Mouse (Mus musculus): ENCODE data around the gene Echdc3.

The Echdc3 gene

DNA sequence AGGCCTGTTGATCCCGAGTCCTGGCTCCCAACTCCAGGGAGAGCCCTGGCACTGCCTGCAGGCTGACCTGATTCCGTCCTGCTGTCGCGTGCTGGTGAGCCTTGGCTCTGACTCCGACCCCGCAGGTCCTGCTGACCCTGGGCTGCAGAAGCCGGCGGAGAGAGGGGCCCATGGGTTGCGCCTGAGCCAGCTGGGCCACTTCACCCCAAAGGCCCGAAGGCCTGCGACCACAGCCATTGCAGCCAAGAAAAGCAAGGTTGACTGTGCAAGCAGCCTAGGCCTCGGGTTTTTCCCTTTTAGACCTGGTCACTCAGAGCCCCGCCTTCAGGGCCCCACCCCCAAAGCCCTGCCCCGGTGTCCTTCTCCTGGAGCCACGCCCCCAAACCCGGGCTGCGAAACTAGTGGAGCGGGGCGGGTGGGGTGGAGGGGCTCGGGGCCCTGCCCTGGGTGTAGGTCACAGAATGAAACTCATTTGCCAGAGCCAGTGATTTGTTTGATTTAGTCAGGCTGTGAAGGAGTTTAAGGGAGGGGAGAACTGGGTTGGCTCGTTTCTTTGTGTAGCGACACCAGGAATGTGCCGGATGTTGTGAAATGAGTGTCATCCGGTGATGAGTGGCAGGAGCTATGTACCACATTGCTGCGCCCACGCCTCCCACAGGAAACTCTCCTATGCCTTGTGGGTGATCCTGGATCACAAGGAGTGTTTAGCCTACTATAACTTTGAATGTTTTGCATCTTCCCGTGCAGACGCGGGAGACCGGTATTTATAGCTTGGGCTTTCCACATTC lies at the start of gene Echdc3:
TSS of gene Echdc3 (minus strand) at position 310 of the 788 bp plus-strand sequence.
- peak; percentile 20 to 25 for DNase-seq (ENCODE audit: low read depth in 1 of 2, low spot score in 2 of 2)

DNA sequence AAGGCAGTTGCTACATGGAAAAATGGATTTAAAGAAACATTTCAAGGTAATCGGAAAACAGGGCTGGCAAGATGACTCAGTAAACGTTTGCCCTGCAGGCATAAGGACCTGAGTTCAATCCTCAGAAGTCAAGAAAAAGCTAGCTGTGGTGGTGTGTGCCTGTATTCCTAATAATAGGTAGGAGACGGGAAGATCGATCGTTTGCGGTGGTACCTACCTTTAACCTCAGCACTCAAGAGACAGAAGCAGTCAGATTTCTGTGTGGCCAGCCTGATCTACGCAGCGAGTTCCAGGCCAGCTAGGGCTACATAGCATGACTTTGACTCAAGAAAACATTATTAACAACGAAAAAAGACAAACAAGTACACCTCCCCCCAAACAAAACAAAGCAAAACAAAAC lies 48.9 kb upstream of the Echdc3 start:
- DNase-seq (ENCODE audit: low read depth in 1 of 2, low spot score in 2 of 2), result no peak

DNA sequence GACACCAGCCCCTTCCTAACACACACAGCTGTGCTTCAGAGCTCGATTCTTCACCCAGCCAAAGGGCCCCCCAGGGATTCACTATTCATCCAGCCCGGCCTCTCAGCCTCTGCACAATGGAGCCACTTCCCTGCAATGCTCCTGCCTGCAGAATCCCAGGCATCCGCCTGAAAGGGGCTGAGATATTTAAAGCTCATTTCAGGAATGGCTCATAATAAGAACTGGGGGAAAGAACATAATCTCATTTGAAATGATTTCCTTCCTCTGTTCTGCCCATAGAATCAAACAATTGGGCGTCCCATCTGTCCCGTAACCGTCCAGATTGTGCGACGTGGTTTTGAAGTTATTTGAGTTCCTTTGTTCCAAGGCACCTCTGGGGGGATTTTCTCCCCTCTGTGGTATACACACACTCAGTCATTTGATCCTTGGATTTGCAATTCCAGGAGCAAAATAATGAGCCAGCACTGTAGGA lies 48.4 kb upstream of the Echdc3 start:
- DNase-seq (ENCODE audit: low read depth in 1 of 2, low spot score in 2 of 2), result no peak

DNA sequence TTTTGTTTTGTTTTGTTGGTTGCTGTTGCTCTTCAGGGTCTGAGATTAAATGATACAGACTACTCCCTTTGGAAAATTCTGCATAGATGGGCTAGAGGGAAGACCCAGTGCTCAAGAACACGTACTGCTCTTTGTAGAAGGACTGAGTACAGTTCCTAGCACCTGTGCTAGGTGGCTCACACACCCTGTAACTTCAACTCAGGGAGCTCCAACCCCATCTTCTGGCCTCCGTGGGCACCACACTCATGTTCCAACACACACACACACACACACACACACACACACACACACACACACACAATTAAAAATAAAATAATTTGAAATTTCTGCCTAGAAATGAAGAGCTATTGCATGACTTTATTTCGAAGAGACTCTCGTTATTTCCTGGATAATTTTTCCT lies 47.8 kb upstream of the Echdc3 start:
- no peak for DNase-seq (ENCODE audit: low read depth in 1 of 2, low spot score in 2 of 2)

DNA sequence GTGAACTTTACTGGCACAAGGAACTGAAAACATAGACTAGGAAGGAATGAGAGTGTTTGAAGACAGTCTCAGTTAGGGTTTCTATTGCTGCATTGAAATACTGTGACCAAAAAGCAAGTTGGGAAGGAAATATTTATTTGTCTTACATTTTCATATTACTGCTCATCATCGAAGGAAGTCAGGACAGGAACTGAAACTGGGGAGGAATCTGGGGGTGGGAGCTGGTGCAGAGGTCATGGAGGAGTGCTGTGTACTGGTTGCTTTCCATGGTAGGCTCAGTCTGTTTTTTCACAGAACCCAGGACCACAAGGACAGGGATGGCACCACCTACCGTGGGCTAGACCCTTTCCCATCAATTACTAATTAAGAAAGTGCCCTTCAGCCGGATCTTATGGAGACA lies 46.3 kb upstream of the Echdc3 start:
- DNase-seq (ENCODE audit: low read depth in 1 of 2, low spot score in 2 of 2), result peak in 1 of 2 experiments; percentile 38

DNA sequence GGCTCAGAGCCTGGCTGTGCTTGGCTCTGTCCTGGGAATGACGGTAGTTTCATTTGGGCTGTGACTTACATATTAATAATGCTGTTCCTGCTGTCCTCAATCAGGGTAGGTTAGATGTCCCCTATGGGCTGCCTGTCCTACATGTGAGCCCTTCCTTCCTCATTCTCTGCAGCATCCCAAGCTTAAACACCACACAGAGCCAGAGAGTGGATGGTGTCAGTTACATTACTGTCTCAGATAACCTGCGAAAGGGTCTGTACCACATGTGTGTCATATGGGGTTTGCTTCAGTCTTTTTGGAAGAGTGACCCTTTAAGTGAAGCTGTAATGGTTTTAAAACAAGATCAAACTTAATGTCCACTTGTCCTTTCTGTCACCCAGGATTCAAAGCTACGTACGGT lies 45.2 kb upstream of the Echdc3 start:
- DNase-seq (ENCODE audit: low read depth in 1 of 2, low spot score in 2 of 2), result no peak

DNA sequence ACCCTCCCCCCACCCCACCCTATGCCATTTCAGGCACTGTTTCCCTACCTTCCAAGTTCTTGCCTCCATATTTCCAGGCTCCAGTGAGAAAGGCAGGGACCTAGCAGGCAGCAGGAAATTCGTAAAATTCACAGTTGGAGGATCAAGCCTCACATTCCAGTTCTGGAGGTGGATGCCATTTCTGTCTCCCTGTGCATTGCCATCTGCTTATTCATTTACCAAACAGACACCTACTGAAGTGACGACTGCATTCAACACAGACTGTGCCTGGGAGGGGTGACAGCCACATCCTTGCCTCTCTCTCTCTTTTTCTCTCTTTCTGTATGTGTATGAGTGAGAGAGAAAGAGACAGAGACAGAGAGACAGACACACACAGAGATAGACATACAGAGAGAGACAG lies 44.3 kb upstream of the Echdc3 start:
- DNase-seq (ENCODE audit: low read depth in 1 of 2, low spot score in 2 of 2), result no peak

DNA sequence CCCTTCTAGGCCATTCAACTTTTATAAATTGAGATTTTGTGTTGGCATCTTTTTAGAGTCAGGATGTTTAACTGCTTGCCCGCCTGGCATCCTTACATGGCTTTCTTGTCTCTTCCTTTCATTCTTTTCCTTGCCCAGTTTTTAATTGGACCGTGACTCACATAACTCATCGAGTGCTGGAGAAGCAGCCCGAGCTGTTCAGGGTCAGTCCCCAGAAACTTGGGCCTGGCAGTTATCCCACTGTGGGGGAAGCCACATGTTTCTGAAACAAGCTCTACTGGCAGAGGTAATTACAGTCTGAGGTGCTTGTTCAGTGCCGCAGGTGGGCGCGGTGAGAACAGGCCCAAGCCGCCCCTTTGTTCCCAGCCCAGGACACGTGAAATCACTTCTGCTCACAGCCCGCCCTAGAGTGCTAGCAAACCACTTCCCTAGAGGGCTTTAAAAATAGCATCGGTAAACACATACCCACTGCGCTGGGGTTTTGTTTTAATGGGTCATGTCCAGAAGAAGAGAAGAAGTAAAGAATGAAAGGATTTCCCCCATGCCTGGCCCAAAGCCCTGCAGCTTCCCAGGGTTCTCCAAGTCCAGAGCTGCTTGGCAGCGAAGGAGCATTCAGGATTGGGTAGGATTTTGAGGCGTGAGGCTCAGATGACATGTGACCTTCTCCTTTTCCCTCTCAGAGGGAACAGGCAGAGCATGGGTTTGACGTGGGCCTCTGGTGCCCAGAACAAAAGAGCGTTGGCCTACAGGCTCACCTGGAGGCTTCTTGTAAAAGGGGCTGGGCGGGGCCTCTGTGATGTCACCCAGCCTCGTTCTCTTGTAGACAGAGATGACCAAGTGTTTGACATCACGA lies 43.4 kb upstream of the Echdc3 start:
- peak in 1 of 2 experiments; percentile 55 for DNase-seq (ENCODE audit: low read depth in 1 of 2, low spot score in 2 of 2)

DNA sequence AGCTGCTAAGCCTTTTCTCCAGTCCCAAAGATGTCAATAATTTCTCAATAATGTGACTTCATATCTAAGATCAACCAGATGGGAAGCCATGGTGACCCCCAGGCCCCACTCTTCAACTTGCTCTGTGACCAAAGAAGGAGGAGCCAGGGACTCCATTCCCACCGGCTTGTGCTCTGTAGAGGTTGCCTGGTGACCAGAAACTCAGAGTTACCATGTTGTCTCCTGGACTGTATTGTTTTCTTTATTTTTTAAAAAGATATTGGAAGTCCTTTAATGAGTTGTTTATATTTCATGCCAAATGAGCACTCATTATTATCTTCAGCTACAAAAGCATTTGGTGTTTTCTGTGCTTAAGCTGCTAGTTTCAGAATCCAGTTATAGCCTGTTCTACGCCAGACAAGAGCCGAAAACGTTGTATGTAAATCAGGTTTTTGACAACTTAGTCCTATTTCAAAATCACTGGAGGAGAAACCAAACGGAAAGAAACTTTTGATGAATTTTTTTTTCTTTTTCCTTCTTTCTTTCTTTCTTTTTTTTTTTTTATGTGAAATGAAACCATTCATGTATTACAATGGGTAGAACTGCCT lies 42.7 kb upstream of the Echdc3 start:
- no peak for DNase-seq (ENCODE audit: low read depth in 1 of 2, low spot score in 2 of 2)

DNA sequence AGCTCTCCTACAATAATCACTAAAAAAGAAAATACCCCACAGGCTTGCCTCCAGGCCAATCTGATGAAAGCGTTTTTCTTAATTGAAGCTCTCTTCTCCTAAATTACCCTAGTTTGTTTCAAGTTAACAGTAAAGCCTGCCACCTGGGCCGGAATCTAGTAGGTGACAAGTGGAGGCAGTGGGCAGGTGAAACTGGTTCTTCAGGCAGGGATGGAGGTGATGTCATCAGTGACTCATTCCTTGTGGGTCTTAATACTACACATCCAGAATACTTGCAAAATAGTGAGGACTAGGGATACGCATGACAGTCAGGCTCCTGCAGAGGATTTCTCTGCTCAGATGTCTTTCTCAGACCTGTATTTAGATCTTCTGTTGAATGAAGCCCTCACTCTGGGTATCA lies 39.7 kb upstream of the Echdc3 start:
- no peak for DNase-seq (ENCODE audit: low read depth in 1 of 2, low spot score in 2 of 2)

DNA sequence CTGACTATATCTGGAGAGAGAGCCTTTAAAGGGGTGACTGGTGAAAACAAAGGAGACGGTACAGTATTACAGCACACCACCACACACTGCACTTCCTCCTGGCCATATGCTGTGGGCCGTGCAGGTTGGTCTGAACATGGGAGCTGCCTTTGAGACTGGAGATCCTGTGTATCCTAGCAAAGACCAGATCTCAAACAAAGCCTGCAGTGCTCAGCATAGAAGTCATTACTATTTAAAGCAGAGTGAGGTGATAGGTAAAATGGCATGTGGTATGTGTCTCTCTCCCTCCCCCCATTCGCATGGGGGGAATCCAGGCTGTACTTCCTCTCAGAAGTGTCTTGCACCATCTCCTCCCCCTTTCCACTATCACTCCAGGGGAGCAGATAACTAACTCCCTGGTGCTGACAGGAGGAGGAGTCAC lies 38.3 kb upstream of the Echdc3 start:
- no peak for DNase-seq (ENCODE audit: low read depth in 1 of 2, low spot score in 2 of 2)

DNA sequence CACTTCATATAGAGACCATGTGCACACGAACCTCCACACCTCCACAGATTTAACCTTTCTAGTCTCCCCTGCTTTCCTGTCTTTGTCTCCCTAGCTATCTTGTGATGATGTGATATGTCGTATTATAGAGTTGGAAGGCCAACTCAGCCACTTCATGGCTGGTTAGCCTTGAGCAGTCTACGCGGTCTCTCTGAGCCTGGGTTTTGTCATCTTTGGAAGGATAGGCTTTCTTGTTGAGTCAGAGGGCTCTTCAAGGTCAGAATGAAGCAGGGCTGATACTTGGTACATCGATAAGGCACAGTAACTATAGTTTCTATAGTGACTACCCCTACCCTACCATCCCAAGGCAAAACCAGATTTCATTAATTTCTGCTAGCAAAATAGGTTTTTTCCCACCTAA lies 28.6 kb upstream of the Echdc3 start:
- DNase-seq (ENCODE audit: low read depth in 1 of 2, low spot score in 2 of 2), result no peak

DNA sequence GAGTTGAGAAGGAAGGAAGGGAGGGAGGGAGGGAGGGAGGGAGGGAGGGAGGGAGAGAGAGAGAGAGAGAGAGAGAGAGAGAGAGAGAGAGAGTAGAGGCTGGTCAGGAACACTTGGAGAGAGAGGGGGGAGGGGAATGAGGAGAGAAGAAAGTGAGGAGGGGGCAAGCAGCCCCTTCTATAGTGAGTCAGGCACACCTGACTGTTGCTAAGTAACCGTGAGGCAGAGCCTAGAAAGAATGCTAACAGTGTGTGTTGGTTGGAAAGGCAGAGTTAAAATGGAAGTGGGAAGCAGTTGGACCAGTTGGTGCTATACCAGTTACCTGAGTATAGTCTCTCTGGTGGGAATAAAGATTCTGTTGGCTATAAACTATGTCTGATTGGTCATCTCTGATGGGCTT lies 27.2 kb upstream of the Echdc3 start:
- no peak for DNase-seq (ENCODE audit: low read depth in 1 of 2, low spot score in 2 of 2)

DNA sequence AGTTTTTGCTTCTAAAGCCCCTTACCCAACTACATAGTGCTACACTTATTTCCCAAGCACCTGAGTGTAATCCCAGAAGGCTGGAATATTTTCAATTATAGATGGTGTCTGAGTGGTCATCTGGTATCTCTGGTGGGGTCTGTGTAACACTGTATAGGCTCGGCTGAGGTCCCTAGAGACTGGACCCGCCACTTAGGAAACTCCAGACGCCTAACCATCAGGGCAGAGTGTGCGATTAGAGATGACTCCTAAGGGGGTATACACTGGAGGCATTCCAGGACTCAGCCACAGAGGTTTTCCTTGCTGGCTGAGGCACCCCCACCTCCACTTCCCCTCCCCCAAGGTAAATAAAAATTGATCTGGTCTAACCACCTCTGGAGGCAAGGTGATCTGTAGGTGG lies 26.5 kb upstream of the Echdc3 start:
- DNase-seq (ENCODE audit: low read depth in 1 of 2, low spot score in 2 of 2), result no peak

DNA sequence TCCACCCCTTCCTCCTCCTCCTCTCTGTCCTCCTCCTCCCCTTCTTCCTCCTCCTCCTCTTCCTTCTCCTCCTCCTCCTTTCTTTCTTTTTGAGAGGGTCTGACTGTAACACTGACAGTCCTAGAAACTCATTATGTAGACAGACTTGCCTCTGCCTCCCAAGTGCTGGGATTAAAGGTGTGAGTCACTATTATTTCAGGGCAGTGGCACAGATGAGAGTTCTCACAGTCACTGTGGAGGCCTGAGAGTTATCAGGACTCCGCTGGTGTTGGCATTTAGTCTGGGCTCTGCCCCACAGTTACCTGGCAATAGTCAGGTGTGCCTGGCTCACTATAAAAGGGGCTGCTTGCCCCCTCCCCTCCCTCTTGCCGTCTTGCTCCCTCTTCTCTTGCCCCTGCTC lies 25.8 kb upstream of the Echdc3 start:
- DNase-seq (ENCODE audit: low read depth in 1 of 2, low spot score in 2 of 2), result no peak

DNA sequence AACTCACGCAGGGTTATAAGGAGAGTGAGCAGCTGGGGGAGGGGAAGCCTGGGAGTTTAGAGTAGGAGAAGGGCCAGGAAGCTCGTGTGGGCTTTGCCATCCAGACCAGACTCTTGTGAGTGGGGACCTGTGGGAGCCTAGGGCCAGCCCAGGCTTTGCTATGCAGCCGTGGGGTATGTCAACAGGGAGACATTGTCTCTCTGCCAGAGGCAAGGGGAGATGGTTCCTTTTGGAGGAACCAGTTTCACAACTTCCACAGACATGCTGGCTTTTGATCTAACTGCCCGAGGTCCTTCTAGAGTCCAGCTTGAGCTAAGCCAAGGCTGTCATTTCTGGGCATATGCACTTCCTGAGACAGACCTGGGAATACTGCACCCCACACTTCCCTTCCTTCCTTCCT lies 25.4 kb upstream of the Echdc3 start:
- no peak for DNase-seq (ENCODE audit: low read depth in 1 of 2, low spot score in 2 of 2)

DNA sequence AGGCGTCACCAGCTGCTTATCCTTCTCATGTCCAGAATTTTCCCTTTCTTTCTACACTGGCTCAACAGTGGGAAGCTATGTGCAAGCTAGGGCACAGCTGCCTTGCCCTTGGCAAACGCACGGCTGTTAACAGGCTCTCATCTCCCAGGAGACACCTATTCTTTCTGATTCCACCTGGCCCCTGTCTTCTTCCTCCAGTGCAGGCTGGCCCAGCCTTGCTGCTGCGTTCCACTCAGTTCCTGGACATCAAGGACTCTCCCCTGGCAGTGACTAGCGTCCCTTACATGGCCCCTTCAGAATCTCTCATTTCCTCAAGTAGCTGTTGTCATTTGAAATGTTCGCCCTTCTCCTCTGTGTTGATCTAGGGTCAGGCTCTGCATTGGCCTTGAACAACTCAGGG lies 20.5 kb upstream of the Echdc3 start:
- no peak for DNase-seq (ENCODE audit: low read depth in 1 of 2, low spot score in 2 of 2)

DNA sequence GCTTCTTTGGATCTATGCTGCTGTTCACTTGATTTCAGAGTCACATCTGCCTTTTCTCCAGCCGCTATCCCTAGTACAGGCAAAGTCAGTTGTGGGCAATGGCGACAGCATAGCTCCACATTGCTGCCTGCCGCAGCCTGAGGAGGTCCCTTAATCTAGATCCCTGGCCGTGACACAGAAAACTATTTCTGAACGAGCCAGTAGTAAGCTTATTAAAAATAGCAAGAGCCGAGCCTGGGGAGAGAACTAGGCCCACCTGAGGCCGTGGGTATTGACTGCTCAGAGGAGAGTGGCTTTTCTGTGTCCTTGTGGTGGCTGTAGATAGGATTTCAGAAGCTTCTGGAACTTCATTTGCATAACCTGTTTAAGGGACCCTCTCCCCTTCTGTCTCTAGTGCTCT lies 19.9 kb upstream of the Echdc3 start:
- DNase-seq (ENCODE audit: low read depth in 1 of 2, low spot score in 2 of 2), result no peak

DNA sequence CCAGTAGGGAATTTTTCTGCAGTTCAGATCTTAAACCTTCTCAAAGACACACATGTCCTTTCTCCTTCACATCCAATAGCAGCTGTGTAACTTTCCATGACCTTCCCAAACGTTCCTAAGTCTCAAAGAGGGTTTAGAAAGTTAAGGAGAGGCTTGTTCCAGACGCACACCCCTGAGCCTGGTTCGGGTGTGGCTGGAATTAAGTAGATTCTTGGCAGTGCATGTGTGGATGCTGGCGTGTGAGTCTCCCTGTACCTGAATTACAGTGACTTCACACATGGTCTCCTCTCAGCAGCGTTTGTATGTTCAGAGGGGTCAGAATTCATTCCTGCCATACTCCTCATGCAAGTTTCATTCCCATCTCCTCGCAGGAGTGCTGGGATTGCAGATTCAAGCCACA lies 18.0 kb upstream of the Echdc3 start:
- DNase-seq (ENCODE audit: low read depth in 1 of 2, low spot score in 2 of 2), result no peak

DNA sequence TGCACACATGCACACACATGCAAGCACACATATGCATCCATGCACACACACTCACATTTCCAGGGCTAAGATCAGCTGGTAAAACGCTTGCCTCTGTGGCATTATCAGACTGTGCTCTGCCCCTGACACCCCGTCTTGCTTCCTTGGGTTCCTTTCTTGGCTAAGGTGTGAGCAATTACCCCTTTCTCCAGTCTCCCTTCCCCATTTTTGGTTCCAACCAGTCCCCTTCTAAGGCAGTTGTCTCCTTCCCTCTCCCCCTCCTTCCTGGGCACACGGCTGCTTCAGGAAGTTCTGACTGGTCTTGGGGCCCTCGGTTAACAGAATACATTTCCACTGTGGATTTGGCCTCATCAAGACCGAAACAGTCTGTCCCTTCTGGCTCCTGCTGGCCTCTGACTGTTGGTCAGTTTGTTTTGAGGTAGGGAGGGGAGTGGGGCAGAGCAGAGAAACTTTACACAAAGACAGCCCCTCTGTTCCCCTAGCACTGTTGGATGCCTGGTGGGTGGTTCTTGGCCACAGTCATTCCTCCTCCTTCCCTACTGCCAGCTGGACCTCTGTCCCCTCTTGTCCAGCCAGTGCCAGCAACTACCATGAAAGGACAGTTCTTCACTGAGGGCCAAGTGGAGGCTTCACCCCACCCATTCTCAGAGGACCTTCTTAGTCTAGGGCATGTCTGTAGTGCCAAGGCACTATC lies 16.9 kb upstream of the Echdc3 start:
- DNase-seq (ENCODE audit: low read depth in 1 of 2, low spot score in 2 of 2), result no peak

DNA sequence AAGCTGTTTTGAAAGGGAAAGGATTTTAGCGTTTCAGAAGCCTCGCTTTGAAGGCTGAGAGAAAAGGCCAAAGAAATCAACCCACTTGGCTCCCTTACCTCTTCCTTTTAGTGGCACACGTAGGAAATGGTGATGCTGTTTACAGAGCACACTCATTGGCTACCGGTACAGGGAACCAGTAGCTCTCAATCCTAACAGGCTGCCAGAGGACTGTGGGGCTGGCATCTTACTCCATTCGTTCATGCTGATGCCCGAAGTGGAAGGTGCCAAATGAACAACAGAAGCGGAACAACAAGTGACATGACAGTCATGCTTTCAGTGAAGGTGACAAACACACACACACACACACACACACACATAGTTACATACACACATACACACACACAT lies 14.2 kb upstream of the Echdc3 start:
- DNase-seq (ENCODE audit: low read depth in 1 of 2, low spot score in 2 of 2), result no peak

All from monocyte, adult 2 months (primary cell).